Mouse (Mus musculus): ENCODE data around the gene Las1l.

The Las1l gene

GRCm38 (mm10) chrX:95956497-95957293 lies at the start of gene Las1l:
Las1l (minus strand) TSS chrX:95956962.
- DNase-seq (ENCODE audit: low spot score in 2 of 2), result peak; percentile 88 to 93

GRCm38 (mm10) chrX:96006395-96006794 lies 49.6 kb upstream of the Las1l start:
- no peak for DNase-seq (ENCODE audit: low spot score in 2 of 2)

DNA sequence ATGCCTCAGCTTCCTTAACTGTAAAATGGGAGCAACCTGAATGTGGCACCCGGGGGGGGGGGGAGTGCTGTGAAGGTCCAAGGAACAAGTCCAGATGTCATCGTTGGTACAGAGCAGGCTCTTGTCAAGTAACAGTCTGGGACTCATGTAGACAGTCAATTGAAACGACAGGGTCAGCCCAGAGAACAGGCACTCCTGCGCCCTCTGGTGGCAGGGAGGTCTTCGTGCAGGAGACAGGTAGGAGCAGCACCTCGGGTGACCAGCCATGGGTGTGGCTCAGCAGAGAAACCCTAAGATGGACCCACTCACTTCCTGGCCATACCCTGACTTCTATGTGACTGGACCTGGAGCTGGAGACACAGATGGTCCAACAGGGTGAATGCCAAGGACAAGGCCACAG lies 42.8 kb upstream of the Las1l start:
- DNase-seq (ENCODE audit: low spot score in 2 of 2), result no peak

GRCm38 (mm10) chrX:95993206-95993605 lies 36.4 kb upstream of the Las1l start:
- no peak for DNase-seq (ENCODE audit: low spot score in 2 of 2)

DNA sequence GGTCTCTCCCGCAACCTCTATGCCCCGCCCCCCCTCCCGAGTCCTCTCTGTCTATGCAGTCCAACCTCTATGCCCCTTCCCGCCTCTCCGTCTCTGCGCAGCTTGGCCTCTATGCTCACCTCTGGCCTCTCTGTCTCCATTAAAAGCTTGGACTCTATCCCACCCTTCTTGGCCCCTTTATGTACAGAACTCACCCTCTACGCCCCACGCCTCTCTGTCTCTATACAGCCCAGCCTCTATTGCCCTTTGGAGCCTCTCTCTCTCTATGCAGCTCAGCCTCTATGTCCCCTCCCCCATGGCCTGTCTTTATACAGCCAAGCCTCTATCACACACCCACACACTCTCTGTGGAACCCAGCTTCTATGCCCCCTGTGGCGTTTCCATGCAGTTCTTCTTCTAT lies 13.2 kb upstream of the Las1l start:
- DNase-seq (ENCODE audit: low spot score in 2 of 2), result no peak

GRCm38 (mm10) chrX:95969116-95969515 lies 12.4 kb upstream of the Las1l start:
- DNase-seq (ENCODE audit: low spot score in 2 of 2), result no peak

DNA sequence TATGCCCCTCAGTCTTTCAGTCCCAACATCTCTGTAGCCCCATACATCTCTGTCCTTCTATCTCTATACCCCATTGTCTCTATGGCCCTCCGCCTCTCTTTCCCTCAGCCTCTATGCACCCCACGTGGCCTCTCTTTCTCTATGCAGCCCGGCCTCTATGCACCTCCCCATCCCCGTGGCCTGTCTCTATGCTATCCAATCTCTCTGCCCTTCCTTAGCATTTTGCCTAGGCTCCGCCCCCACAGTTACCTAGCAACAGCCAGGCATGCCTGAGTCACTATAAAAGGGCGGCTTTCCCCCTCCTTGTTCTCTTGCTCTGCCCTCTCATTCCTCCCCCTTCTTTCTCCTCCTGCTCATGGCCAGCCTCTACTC lies 11.8 kb upstream of the Las1l start:
- peak; percentile 58 to 62 for DNase-seq (ENCODE audit: low spot score in 2 of 2)

DNA sequence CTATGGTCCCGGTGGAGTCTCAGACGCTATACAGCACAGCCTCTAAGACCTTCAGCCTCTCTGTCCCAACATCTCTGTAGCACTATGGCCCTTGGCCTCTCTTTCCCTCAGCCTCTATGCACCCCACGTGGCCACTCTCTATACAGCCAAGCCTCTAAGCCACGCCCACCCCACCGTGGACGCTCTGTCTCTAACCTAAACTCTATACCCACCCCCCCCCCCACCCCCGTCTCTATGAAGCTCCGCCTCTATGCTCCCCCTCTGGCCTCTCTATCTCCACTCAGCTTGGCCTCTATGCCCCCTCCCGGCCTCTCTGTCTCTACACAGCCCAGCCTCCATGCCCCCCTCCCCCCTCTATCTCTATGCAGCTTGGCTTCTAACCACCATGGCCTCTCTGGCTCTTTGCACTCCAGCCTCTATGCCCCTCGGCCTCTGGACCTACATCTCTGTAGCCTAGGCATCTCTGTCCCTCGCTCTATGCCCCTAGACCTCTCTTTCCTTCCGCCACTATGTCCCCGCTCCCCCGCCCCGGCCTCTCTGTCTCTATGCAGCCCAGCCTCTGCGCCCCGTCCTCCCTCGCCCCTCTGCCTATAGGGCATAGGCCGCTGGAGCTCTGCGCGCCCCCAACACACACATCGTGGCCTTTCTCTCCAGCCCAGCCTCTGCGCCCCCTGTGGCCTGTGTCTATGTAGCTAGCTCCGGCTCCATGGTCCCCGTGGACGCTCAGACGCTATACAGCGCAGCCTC lies 11.3 kb upstream of the Las1l start:
- DNase-seq (ENCODE audit: low spot score in 2 of 2), result no peak

DNA sequence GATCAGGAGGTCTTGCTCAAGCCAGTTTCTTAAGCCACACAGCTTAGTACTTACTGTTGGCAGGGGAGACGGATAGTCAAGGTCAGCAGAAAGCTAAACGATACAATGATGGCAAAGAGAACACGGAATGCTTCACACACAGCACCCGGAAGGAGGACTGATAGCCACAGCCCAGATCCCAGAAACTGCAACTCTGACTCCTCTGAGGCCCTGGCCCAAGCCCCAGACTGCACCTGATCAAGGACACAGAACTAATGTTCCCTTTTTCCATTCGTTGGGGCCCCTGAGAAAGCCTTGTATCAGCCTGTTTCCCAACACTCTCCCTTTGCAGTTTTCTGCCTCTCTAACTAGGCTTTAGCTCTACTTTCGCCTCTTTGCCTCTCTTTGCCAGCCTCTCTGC lies 8.3 kb upstream of the Las1l start:
- DNase-seq (ENCODE audit: low spot score in 2 of 2), result no peak

DNA sequence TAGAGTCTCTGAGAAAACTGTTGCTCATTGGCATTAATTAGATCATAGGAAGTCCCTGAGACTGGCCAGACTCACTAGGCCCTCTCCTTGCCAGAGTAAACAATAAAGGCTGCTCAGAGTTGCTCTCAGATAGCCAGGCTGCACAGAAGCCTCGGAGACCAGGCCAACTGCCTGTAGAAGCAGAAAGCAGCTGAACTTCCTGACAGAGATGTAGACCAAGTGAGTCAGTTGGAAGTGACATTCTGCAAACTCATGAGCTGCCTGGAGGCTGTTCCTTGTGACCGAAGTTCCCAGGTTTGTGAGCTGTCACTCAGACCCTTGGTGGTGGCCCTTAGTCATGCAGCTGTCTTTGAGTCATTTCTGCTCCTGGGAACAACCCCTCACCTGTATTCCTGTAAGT lies 6.6 kb upstream of the Las1l start:
- no peak for DNase-seq (ENCODE audit: low spot score in 2 of 2)

GRCm38 (mm10) chrX:95957461-95957860 lies 699 bp upstream of the Las1l start:
- DNase-seq (ENCODE audit: low spot score in 2 of 2), result peak in 1 of 2 experiments; percentile 9

DNA sequence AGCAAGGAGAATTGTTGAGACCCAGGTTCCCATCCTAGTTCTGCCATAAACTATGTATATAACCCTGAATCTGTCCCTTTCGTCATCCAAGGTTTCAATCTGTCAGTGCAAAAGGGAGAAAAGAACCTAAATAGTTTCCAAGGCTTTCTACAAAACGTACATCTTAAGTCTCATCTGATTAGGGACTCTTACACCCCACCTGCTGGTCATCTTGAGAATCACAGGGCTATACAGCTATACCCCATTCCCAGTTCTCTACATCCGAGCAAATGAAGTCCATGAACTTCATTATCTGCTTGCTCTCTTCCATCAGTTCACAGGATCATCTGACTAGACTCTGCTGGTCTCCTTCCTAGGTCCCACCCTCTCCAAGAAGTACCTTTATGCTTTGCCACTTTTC lies 6.0 kb downstream of the Las1l start:
- peak; percentile 36 to 57 for DNase-seq (ENCODE audit: low spot score in 2 of 2)

DNA sequence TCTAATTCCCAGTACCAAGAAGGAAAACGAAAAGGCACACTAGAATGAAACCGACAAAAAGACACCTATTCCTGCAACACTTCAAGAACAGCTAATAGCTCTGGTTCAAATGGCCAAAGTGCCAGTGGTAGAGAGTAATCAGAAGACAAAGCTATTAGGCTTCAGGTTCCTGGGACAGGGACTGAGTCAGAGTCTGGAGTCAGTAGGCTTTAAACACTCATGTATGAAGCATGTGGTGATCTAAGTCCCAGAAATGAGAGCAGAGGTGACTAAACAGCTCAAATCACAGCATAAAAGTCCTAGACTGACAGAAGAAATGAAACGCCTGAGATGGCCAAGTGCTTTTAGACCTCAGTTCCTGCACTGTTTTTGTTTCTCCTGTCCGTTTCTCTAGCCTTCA lies 8.6 kb downstream of the Las1l start:
- DNase-seq (ENCODE audit: low spot score in 2 of 2), result no peak

DNA sequence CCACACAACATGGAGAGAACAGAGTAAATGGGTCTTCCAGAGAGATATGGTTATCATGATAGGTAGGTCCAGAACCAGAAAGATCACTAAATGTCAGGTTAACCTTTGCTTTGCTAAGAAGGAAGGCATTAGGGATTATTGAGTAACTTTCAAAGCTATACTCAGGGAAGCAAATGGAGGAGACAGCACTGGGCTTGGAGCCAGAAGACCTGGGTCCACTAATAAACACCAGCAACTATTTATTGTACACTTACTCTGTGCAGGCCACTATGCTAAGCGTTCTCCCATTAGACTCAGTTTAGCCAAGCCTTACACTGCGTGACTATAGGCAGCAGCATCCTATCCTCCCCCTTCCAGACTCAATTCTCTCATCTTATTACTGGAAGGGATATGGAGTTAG lies 11.3 kb downstream of the Las1l start:
- no peak for DNase-seq (ENCODE audit: low spot score in 2 of 2)

GRCm38 (mm10) chrX:95935481-95935880 lies 21.3 kb downstream of the Las1l start:
- no peak for DNase-seq (ENCODE audit: low spot score in 2 of 2)

DNA sequence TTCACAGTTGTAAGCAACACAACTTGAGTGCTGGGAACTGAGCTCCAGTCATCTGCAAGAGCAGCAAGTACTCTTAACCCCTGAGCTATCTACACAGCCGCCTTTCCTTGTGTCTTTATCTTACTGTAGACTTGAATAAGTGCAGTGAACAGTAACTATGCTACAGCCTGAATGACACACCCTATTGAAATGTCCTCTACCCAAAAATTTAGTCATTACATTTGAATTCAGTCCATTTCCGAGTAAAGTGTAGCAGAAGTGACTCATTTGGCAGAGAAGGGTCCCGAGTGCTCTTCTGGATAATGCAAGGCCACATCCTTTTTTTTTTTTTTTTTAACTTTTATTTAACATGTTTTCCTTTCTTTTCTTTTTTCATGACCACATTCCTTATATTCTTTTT lies 54.0 kb downstream of the Las1l start:
- DNase-seq (ENCODE audit: low spot score in 2 of 2), result no peak

All from right cerebral cortex, adult 2 months (tissue).